ENCODE assay signal across 9 mouse cellular contexts in genomic region chr1:59142809-59143208, GRCm38 (mm10). TPM values are rescaled to one million over a fixed set of nuclear protein-coding genes. Genes with fewer than 3 reads are reported as not detected.
A peak's percentile ranks its signal among the peaks of the same experiment; 100 is the strongest.
DNase-seq lines count a peak whose midpoint lies in the region; ATAC-seq and TF ChIP-seq lines count a peak whose summit lies in the region.
"Had no signal": no experiment of that assay in that cellular context is flagged by ENCODE, and none has a peak within 500 bp of the region (broad histone marks: within the 10 kb centered on the region; RNA-seq: fewer than 3 reads in every experiment).

No protein-coding gene starts in this region.

- no peak overlapping the region for H3K4me3 ChIP-seq in cerebellum, adult 2 months (replicated peaks; ENCODE audit: insufficient read depth, low read depth, low read length)
- H3K4me3 ChIP-seq in midbrain, embryonic 10.5 days: no peak overlapping the region
- no peak overlapping the region for H3K4me3 ChIP-seq in midbrain, embryonic 15.5 days

- no peaks in the 10 kb centered on the region for H3K4me1 ChIP-seq in cerebellum, adult 2 months (ENCODE audit: control insufficient read depth, insufficient read depth, low read length)
- H3K4me1 ChIP-seq in midbrain, embryonic 10.5 days: no peaks in the 10 kb centered on the region
- H3K4me1 ChIP-seq in midbrain, embryonic 15.5 days: no peaks in the 10 kb centered on the region

- H3K27ac ChIP-seq in cerebellum, adult 2 months (ENCODE audit: insufficient read depth, low read length): no peak overlapping the region
- H3K27ac ChIP-seq in midbrain, embryonic 10.5 days (replicated peaks): no peak overlapping the region
- no peak overlapping the region for H3K27ac ChIP-seq in midbrain, embryonic 15.5 days

- H3K27me3 ChIP-seq in cerebellum, adult 2 months (ENCODE audit: control insufficient read depth, insufficient read depth, low read length): no peaks in the 10 kb centered on the region
- H3K27me3 ChIP-seq in midbrain, embryonic 10.5 days (ENCODE audit: low read depth, poor library complexity, severe bottlenecking): no peaks in the 10 kb centered on the region
- no peaks in the 10 kb centered on the region for H3K27me3 ChIP-seq in midbrain, embryonic 15.5 days (replicated peaks)

- H3K4me2 ChIP-seq in midbrain, embryonic 15.5 days: no peak overlapping the region

- no peak overlapping the region for H3K9ac ChIP-seq in midbrain, embryonic 15.5 days

- peak; percentile 62 for TF ChIP-seq CTCF in cerebellum, adult 2 months (IDR thresholded peaks at IDR 0.05; ENCODE audit: borderline replicate concordance, insufficient read depth, low read depth, low read length)

- TF ChIP-seq POLR2A in cerebellum, adult 2 months (IDR thresholded peaks at IDR 0.05; ENCODE audit: borderline replicate concordance, insufficient read depth, low read length): no peak

- no peaks in the 10 kb centered on the region for H3K36me3 ChIP-seq in midbrain, embryonic 10.5 days
- no peaks in the 10 kb centered on the region for H3K36me3 ChIP-seq in midbrain, embryonic 15.5 days (replicated peaks)

- no peak for ATAC-seq in midbrain, embryonic 15.5 days (replicated peaks)
- peak; percentile 79 for ATAC-seq in granulocyte monocyte progenitor cell, adult 5-6 weeks (replicated peaks; ENCODE audit: poor library complexity, severe bottlenecking)

- H3K9me3 ChIP-seq in midbrain, embryonic 10.5 days (replicated peaks): 0 out of 2 replicates have a peak, but pooled peaks cover 7% of the 10 kb centered on the region
- H3K9me3 ChIP-seq in midbrain, embryonic 15.5 days: no peaks in the 10 kb centered on the region

- DNase-seq in cerebellum, adult 2 months: peak; percentile 22 to 42
- DNase-seq in cerebellum, adult 11 months: no peak
- DNase-seq in midbrain, embryonic 10.5 days (ENCODE audit: low spot score): peak; percentile 54
- peak; percentile 51 for DNase-seq in brain, adult 2 months (ENCODE audit: low read depth, low spot score)
- DNase-seq in lung, adult 18-20 months: peak; percentile 62 to 68
- DNase-seq in spleen, adult 18-20 months: peak; percentile 32 to 72

RNA-seq across cellular contexts. Expression of gene Mpp4, which starts 20.4 kb away (rescaled TPM):
- 12.0 and 12.9 TPM in 2 replicates for polyA plus RNA-seq in cerebellum, adult 2 months (2012; rRNA removed)
- 0.25 and 0.33 TPM in 2 replicates for polyA plus RNA-seq in midbrain, embryonic 10.5 days (2016; fragmentation: Nextera tagmentation; extraction: Ambion mirVana)
- polyA plus RNA-seq in midbrain, embryonic 15.5 days (2015; fragmentation: Nextera tagmentation; extraction: Ambion mirVana): 1.2 and 1.4 TPM in 2 replicates
- 2.1 and 2.9 TPM in 2 replicates for total RNA-seq in granulocyte monocyte progenitor cell, adult 5-6 weeks (2014; fragmentation: Nextera tagmentation)
- total RNA-seq in granulocyte monocyte progenitor cell, adult 5-6 weeks (2017): 0.39 TPM in 1 of 2 replicates, not detected in the other

RNA-seq across cellular contexts. Expression of gene Tmem237, which starts 22.6 kb away (rescaled TPM):
- polyA plus RNA-seq in cerebellum, adult 2 months (2012; rRNA removed): 22.2 and 27.0 TPM in 2 replicates
- 52.8 TPM in 2 replicates for polyA plus RNA-seq in midbrain, embryonic 10.5 days (2016; fragmentation: Nextera tagmentation; extraction: Ambion mirVana)
- 41.0 and 46.5 TPM in 2 replicates for polyA plus RNA-seq in midbrain, embryonic 15.5 days (2015; fragmentation: Nextera tagmentation; extraction: Ambion mirVana)
- 9.7 and 16.4 TPM in 2 replicates for total RNA-seq in granulocyte monocyte progenitor cell, adult 5-6 weeks (2014; fragmentation: Nextera tagmentation)
- 11.6 and 15.3 TPM in 2 replicates for total RNA-seq in granulocyte monocyte progenitor cell, adult 5-6 weeks (2017)

RNA-seq across cellular contexts. Expression of gene C2cd6, which starts 48.1 kb away (rescaled TPM):
- not detected in 2 replicates for polyA plus RNA-seq in cerebellum, adult 2 months (2012; rRNA removed)
- not detected in 2 replicates for polyA plus RNA-seq in midbrain, embryonic 10.5 days (2016; fragmentation: Nextera tagmentation; extraction: Ambion mirVana)
- polyA plus RNA-seq in midbrain, embryonic 15.5 days (2015; fragmentation: Nextera tagmentation; extraction: Ambion mirVana): 0.17 TPM in 1 of 2 replicates, not detected in the other
- total RNA-seq in granulocyte monocyte progenitor cell, adult 5-6 weeks (2014; fragmentation: Nextera tagmentation): not detected in 2 replicates
- not detected in 2 replicates for total RNA-seq in granulocyte monocyte progenitor cell, adult 5-6 weeks (2017)
- polyA plus RNA-seq: heart, embryonic 16.5 days had no signal
